Mouse (Mus musculus) urinary bladder, adult 18-20 months (tissue): Measurements from ENCODE around the gene Dok3.

ENCODE experiments used
- DNase-seq, 2 experiments: peaks; one replicate each; pipeline ENCODE4 v3.0.0; 2022; ENCODE audit warnings: low spot score in 2 of 2, mixed read lengths in 2 of 2

Dok3 gene

DNA sequence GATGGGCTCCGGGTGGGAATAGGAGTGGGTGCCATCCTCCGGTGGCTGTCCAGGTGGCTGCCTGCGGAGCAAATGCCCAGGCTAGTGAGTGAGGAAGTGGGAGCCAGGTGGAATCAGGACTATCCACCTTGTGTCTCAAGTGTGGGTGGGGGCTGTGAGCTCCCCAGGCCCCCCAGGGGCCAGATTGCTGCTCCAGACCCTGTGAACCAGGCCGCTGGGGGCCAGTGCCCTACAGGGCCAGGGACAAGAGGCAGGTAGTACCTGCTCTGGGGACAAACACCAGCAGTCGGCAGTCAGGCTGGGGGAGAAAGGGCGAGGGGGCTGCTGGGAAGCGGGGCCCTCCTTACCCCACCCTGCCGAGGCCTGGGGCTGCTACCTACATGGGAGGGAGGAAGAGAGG lies 52.8 kb downstream of the Dok3 start:
- DNase-seq = no peak

DNA sequence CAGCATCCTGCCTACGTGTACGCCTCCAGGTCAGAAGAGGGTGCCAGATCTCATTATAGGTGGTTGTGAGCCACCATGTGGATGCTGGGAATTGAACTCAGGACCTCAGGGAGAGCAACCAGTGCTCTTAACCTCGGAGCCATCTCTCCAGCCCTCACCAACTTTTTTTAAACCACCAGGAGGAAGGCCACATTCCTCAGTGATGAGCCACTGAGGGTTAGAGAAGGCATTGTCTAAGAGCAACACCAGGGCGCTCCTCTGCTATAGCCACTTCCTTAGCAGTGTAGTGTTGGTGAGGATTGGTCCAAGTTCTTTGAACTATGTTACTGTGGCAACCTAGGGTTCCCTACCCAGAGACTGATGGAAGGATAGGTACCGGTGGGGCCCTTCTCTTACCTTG lies 53.3 kb downstream of the Dok3 start:
- DNase-seq = no peak

DNA sequence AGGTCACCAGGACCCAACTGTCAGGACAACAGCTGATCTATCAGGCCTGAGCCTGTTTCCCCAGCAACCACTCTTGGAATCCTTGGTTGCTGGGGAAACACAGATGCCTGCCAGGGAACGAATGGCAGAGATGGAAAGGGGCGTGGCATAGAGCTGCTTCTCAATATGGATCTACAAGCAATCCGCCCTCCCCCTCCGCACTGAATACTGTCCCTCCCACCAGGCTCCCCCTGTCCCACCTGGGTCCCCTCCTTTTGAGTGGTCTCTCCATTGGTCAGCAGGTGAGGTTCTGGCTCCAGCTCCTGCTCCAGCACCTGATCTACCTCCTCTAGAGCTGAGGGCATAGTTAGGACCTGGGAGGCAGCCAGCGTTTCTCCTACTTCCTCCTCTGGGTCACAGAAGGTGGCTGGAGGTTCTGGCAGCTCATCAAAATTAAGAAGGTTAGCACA lies 54.5 kb downstream of the Dok3 start:
- no peak for DNase-seq

DNA sequence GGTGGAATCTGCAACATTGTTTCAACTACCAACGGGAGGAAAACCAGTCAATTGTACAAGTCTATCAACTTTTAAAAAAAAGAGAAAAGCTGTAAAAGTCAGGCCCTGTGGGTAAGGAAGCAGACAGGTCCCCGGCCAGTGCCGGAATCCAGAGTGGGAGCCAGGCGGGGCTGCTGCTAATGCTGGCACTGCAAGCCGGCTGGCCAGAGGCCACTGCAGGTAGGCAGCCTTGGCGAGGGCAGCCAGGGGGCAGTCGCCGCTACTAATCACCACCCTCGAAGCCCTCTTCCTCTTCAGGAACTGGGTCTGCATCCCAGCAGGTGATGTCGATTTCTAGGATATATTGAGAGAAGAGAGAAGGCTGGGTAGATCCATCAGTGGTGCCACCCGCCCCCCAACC lies 55.1 kb downstream of the Dok3 start:
- no peak for DNase-seq
